Mouse (Mus musculus): ENCODE data around the gene Pgm2.

Pgm2 gene

GRCm38 (mm10) chr5:64144315-64144714 lies 51.6 kb downstream of the Pgm2 start:
- DNase-seq (ENCODE audit: low read depth, low spot score): no peak

GRCm38 (mm10) chr5:64146384-64147005 lies 53.7 kb downstream of the Pgm2 start:
- DNase-seq (ENCODE audit: low read depth, low spot score): no peak

DNA sequence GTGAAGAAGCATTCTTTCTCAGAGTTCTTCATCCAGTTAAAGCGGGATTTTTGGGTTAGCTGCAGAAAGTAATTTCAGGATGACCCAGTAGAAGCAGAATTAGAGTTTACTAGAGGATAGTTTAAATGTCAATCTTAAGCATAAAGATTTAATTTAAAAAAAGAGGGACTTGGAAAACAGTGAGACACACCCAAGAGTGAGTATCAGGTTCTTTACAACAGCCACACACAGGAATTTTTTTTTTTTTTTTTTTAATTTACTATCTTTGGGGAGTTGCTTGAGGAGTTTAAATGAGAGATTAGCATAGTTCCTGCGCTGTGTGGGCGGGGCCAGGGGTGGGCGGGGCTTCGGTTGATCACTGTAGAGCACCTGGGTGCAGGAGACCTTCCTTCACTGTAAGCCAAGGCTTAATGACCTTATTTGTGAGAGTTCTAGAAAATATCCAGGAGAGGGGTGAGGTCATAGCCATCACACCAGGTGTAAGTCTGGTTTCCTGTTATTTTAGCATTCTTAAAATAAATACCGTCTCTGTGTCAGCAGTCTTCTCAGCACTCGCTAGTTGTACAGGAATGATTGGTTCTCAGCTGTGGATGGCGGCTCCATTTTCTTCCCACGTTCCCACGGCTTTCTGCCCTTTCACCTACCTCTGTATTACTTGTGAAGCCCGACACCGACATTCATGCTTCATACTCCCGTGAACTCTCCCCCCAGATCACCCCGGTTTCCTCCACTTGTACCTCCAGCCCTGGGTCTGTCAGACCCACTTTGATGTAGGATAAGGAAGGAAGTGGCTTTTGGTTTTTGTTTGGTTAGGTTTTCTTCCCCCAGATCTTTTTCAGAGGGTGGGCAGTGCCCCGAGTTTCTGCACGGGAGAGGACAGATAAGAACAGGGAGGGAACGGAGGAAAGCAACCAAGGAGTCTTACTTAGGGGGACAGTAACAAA lies 56.7 kb downstream of the Pgm2 start:
- DNase-seq (ENCODE audit: low read depth, low spot score): no peak

DNA sequence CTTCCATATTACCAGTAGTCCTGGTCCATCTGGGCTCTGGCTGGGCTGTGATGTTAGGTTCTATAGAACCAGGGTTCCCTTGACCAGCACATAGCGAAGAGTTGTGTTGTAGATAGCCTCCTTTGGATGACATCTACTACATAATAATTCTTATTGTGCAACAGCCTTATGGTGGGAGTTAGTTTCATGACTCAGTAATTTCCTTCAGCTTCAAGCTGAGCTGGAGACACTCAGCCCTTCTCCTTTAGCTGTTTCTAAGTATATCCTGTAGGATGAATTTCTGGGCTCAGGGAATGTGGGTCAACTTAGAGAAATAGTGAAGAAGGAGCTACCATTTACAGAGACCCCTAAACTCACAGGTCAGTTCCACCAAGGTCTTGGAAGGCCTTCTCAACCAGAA lies 60.6 kb downstream of the Pgm2 start:
- DNase-seq (ENCODE audit: low read depth, low spot score): no peak

DNA sequence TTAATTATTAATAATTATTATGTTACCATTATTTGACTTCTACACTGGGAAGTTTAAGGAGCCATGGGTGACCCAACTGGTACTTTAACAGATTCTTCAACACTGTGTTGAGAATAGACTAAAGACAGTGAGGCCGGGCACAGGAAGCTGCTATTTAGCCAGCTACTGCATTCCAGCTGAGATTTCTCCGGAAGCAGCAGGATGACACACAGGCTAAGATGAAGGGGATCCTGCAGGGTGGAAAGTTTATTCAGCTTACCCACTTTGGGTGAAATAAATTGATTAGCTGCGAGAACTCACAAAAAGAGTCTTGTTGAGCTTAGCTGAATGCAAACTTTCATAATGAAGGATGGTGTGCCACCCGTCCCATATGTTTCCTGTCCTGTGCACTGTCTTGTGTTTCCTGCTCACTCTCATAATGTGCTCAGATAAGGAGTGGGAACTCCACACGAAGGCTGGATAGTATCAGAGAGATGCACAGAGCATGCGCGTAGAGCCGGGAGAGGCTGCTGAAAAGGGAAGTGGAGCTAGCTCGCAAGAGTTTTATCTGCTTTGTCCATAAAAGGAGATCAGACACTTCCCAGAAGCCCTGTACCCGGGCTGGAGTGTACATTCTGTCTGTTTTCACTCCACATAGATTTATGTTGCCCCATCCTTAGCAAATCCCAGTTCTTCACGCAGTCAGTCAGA lies 63.3 kb downstream of the Pgm2 start, which contains the start of gene Tbc1d1:
TSS of gene Tbc1d1 (plus strand) at position 445 of the 690 bp plus-strand sequence.
- DNase-seq (ENCODE audit: low read depth, low spot score): no peak

DNA sequence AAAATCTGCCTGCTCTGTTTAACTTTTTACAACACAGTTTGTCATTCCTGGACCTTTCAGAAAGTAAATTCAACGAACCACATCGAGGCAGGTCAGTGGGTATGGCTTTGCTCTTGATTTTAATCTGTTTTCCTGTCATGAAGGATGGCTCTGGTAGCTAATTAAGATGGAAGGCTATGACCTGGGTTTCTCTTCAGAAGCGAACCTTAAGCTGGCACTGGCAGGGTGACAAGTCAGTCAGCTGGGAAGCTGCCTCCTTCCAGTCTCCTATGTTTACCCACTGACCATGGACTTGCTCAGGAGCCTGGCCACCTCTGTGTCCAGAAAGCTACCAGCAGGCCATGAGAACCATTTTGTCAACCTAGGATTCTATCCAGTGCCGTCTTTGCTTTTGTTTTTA lies 63.8 kb downstream of the Pgm2 start:
- no peak for DNase-seq (ENCODE audit: low read depth, low spot score)

- no peak for DNase-seq (ENCODE audit: low read depth, low spot score)
Measured at GRCm38 (mm10) chr5:64157926-64158325, 65.2 kb downstream of the Pgm2 start.

DNA sequence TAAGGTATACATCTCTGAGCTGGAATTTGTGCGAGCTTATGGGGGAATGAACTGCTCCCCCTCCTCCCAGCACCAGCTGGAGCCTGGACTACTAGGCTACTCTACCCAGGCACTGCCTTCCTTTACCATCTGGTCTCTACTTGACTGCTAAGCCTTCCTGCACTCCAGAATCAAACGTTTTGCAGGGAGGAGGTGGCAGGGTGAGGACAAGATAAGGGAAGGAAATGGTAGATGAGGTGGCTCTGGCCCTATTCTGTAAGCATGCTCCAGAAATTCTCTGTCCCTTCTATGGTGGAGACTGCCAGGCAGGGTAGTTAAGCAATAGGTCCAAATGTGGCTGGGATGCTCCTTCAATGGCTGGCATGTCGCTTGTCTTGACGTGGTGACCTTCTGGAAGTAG lies 65.8 kb downstream of the Pgm2 start:
- DNase-seq (ENCODE audit: low read depth, low spot score): no peak

- DNase-seq (ENCODE audit: low read depth, low spot score): no peak
Measured at GRCm38 (mm10) chr5:64159065-64159780, 66.5 kb downstream of the Pgm2 start.

DNA sequence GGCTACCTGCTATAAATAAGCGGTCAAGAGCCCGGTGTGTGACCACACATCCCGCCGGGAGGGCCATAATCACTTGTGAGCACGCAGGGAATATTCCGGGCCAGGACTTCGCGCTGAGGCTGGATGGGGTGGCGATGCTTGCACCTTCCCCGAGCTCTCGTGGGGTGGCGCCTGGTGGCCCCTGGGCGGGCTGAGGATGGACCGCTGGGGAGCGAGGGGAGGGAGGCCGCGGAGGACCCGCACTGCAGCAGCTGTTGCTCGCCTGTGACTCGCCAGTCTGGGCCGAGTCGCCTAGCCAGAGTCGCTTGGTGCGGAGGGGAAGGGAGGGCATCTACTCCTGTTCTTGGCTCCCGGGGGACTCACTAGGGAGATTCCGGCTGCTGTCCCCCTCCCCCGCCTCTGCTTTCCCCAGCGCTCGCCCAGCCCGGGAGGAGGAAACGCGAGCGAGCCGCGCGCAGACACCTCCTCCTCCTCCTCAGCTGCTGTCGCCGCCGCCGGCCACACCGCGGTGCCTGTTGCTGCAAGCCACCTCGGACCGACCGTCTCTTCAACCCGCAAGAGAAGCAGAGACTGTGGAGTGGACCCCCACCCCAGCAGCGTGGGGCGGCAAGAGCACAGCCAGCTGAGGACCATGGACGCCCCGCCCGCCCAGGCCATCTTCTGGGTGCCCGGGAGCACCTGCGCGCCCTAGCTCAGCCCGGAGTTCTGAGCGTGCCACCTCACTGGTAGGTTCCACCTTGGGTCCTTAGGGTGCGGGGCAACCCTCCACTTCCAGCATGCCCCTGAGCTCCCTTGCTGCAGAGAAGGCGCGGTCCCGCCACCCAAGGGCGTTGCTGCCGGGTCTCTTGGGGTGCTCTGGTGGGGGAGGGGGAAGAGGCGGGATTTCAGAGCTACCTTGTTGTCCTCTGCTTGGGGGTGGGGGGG lies 67.3 kb downstream of the Pgm2 start:
- no peak for DNase-seq (ENCODE audit: low read depth, low spot score)

DNA sequence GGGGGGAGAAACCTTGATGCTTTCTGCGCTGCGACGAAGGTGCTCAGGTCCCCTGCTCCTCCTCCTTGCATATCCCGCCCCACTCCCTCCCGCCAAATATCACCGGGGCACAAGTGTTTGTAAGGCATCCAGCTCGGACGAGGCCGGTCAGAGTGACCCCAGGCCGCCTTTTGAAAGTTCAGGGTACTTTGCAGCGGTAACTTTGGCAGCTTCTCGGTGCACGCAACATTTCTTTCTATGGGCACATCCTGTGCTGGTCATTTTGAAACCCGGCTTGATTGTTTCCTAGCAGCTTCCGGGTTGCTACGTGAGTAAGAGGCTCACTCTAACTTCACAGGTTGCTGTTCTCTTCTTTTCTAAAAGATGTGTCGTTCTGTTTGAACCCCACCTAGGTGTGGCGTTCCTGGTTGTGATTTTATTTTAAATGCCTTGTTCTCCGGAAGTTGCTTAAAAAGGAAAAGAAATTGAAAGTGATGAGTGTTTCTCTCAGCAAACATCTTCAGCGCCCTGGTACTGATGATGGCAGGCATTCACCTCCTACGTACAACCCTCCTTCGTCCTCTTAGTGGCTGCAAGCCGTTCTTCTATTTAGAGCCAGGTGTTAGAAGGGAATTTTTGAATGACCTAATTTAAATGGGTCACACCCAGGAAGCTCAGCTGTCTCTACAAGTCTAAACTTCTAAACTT lies 68.1 kb downstream of the Pgm2 start:
- DNase-seq (ENCODE audit: low read depth, low spot score): no peak

DNA sequence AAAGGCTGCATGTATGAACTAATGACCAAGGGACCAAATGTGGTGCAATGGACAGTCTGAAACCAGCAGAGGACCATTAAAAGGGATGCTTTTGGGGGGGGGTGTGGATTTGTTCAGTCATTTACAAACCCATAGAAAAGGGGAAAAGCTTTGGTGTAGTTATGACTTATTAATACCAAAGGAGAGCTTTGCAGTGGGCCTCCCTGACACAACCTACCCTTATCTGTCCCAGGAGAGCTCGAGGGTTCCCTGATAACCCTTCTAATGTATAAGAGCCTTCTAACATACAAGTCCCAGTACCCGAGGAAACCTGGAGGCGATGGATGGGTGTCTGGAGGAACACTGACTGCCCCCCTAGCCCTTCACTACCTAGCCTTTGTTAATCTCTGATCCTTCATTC lies 69.2 kb downstream of the Pgm2 start:
- DNase-seq (ENCODE audit: low read depth, low spot score): no peak

GRCm38 (mm10) chr5:64162582-64162981 lies 69.8 kb downstream of the Pgm2 start:
- no peak for DNase-seq (ENCODE audit: low read depth, low spot score)

DNA sequence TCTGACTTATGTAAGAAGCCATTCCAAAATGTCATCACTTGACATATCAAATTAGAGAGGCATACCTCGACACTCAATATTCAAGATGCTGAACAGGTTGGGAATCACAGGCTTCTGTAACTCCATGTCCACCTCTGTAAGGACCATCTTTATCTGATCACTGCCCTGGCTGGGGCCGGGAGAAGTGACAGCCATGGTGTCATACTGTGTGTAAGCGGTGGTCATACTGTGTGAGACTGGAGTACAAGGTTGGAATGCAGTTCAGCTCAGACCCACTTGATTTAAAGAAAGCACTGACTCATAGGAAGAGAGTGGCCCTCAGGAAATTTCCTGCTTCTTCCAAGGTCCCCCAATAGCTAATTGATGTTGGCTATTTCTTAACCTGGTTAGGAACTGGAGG lies 71.7 kb downstream of the Pgm2 start:
- DNase-seq (ENCODE audit: low read depth, low spot score): no peak

GRCm38 (mm10) chr5:64165826-64166225 lies 73.1 kb downstream of the Pgm2 start:
- no peak for DNase-seq (ENCODE audit: low read depth, low spot score)

DNA sequence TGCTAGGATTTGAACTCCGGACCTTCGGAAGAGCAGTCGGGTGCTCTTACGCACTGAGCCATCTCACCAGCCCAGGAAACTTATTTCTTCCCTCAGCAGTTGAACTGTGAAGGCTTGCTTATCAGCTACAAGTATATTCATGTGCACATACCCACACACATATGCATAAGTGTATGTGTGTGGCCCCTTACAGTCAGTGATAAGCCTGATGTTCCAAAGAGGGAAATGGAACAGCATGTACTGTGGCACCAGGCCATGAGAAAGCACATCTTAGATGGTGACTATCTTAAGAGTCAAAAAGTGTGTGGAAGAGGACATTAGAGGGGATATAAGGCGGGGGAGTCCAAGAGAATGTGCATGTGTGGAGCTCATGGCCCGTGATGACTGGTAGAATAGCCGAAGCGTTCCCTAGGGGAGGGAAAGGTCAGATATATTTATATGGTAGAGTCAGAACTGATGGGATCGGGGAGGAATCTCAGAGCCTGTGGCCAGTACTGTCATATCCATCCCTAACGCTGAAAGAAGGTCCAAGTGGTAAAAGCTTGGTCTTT lies 76.3 kb downstream of the Pgm2 start:
- no peak for DNase-seq (ENCODE audit: low read depth, low spot score)

GRCm38 (mm10) chr5:64172884-64173283 lies 80.1 kb downstream of the Pgm2 start:
- no peak for DNase-seq (ENCODE audit: low read depth, low spot score)

GRCm38 (mm10) chr5:64173302-64173701 lies 80.6 kb downstream of the Pgm2 start:
- no peak for DNase-seq (ENCODE audit: low read depth, low spot score)

GRCm38 (mm10) chr5:64174429-64174935 lies 81.7 kb downstream of the Pgm2 start:
- no peak for DNase-seq (ENCODE audit: low read depth, low spot score)

Measured in embryo, embryonic 11.5 days (tissue).